Mouse (Mus musculus) E14TG2a.4 (cell line): ENCODE data around the gene Nup155.
A peak's percentile ranks its signal among the peaks of the same experiment; 100 is the strongest.
"Not testable (repeated sequence)": the region's sequence is repeated elsewhere in the genome, so short reads cannot be mapped to it uniquely, and the experiment has no call there.

Experiments used
- H3K27me3 ChIP-seq: 2 replicates; pipeline ENCODE4 v1.6.1; 2014; ENCODE audit warnings: low read length, control low read depth; ENCODE audit not compliant: insufficient read depth
- H3K36me3 ChIP-seq: 2 replicates; pipeline ENCODE4 v1.6.1; 2014; ENCODE audit warnings: low read length, control low read depth; ENCODE audit not compliant: insufficient read depth
- H3K4me1 ChIP-seq: replicated peaks from 2 replicates; pipeline ENCODE4 v1.6.1; 2014; ENCODE audit warnings: low read depth, low read length, control low read depth
- H3K4me3 ChIP-seq: replicated peaks from 2 replicates; pipeline ENCODE4 v1.5.1; 2014; ENCODE audit warnings: mild to moderate bottlenecking, low read length
- H3K9me3 ChIP-seq: 2 replicates; pipeline ENCODE4 v1.6.1; 2014; ENCODE audit warnings: low read length, control low read depth
- CTCF ChIP-seq: conservative IDR thresholded peaks from 2 replicates; pipeline ENCODE4 v1.5.1; 2014; ENCODE audit warnings: low read length
- NANOG ChIP-seq: IDR thresholded peaks from 2 replicates; pipeline ENCODE4 v1.6.1; 2014; ENCODE audit warnings: borderline replicate concordance, low read length, mixed read lengths
- POU5F1 ChIP-seq: IDR thresholded peaks from 2 replicates; pipeline ENCODE4 v1.6.1; 2014; ENCODE audit warnings: low read length, borderline replicate concordance

Nup155 gene

DNA sequence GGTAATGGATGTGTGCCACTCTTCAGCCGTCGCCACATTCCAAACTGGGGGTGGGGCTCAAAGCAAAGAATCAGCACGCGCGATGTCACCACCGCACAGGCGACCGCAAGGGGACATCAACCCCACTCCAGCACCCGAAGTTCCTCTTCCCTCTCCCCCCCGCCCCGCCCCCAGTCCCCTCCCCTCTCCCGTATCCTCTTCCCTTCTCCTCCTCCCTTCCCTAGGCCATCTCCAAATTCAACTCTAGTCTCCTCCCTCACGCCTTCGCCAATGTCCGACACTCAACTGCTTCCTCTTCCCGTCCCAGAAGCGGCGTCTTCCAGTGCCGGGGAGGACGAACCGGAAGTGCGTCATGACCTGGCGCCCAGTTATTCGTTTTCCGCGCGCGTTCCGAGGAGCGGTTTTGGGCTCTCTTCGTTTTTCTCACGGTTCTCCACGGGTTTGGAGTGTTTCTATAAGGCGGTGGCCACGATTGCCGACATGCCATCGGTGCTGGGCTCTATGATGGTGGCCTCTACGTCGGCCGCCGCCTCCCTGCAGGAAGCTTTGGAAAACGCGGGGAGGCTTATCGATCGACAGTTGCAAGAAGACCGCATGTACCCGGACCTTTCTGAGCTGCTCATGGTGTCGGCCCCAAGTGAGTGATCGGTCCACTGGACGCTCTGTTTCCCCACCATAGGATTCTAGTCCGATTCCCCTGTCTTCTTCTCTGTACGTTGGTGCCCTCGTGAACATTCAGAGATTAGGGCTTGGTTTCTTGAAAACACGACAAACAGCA is at the start of gene Nup155:
Nup155 (plus strand) TSS at position 308 of the 778 bp plus-strand sequence.
- Histone ChIP-seq H3K4me1 (peaks cover 49% of the 10 kb centered on the region), H3K9me3 (no peaks in the 10 kb centered on the region), H3K27me3 (no peaks in the 10 kb centered on the region), H3K4me3 (peak within 1 kb of the TSS; percentile 96), H3K36me3 (peaks cover 36% of the 10 kb centered on the region)
- TF ChIP-seq POU5F1: no peak
- TF ChIP-seq CTCF: no peak
- no peak for TF ChIP-seq NANOG

GRCm38 (mm10) chr15:8065221-8065620 is 43.9 kb upstream of the Nup155 start:
- no peak overlapping the region for H3K4me3 ChIP-seq

GRCm38 (mm10) chr15:8073159-8073558 is 35.9 kb upstream of the Nup155 start:
- H3K4me1 ChIP-seq, H3K9me3 ChIP-seq, H3K27me3 ChIP-seq, H3K4me3 ChIP-seq: not testable (repeated sequence)
- peaks cover 73% of the 10 kb centered on the region for H3K36me3 ChIP-seq

More at GRCm38 (mm10) chr15:8065221-8065620, 43.9 kb upstream of the Nup155 start:
- Histone ChIP-seq H3K4me1 (no peaks in the 10 kb centered on the region), H3K27me3 (no peaks in the 10 kb centered on the region), H3K36me3 (peaks cover 59% of the 10 kb centered on the region), H3K9me3 (peaks cover 14% of the 10 kb centered on the region)
- TF ChIP-seq POU5F1 (no peak), CTCF (no peak), NANOG (no peak)

- no peaks in the 10 kb centered on the region for H3K27me3 ChIP-seq
- no peaks in the 10 kb centered on the region for H3K9me3 ChIP-seq
- peaks cover 9% of the 10 kb centered on the region for H3K4me1 ChIP-seq
- TF ChIP-seq NANOG (no peak), CTCF (no peak), POU5F1 (no peak)
- no peak overlapping the region for H3K4me3 ChIP-seq
- peaks cover 50% of the 10 kb centered on the region for H3K36me3 ChIP-seq
These were observed 26.9 kb upstream of the Nup155 start for GRCm38 (mm10) chr15:8082139-8082538.

DNA sequence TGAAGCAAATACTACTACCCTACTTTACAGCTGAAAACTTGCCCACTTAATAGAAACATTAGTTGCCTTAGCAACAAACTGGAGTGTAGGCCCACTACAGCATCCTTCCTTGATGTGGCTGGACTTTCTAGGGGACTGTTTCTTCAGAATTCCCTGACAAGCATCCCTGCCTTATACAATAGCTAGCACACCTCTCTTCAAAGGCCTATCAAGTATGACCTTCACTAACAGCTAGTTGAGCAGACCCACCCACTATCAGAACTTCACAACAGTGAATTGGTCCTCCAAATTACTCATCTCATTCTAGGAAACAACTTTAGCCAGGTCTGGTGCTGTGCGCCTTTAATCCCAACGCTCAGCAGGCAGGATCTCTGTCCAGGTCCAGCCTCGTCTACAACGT is 21.8 kb upstream of the Nup155 start:
- no peaks in the 10 kb centered on the region for H3K9me3 ChIP-seq
- H3K36me3 ChIP-seq: peaks cover 25% of the 10 kb centered on the region
- no peaks in the 10 kb centered on the region for H3K27me3 ChIP-seq
- no peak overlapping the region for H3K4me3 ChIP-seq
- TF ChIP-seq NANOG (peak; percentile 90), CTCF (no peak)
- H3K4me1 ChIP-seq: peaks cover 55% of the 10 kb centered on the region

- Histone ChIP-seq H3K9me3 (no peaks in the 10 kb centered on the region), H3K27me3 (no peaks in the 10 kb centered on the region), H3K4me3 (no peak overlapping the region), H3K4me1 (peaks cover 68% of the 10 kb centered on the region), H3K36me3 (peaks cover 36% of the 10 kb centered on the region)
- TF ChIP-seq NANOG (no peak), CTCF (no peak), POU5F1 (no peak)
These were observed 20.4 kb upstream of the Nup155 start for GRCm38 (mm10) chr15:8088715-8089114.

GRCm38 (mm10) chr15:8090685-8091084 is 18.4 kb upstream of the Nup155 start:
- Histone ChIP-seq H3K27me3 (no peaks in the 10 kb centered on the region), H3K4me1 (peaks cover 70% of the 10 kb centered on the region), H3K36me3 (peaks cover 49% of the 10 kb centered on the region), H3K9me3 (no peaks in the 10 kb centered on the region), H3K4me3 (no peak overlapping the region)
- TF ChIP-seq NANOG (peak; percentile 86), CTCF (no peak)

DNA sequence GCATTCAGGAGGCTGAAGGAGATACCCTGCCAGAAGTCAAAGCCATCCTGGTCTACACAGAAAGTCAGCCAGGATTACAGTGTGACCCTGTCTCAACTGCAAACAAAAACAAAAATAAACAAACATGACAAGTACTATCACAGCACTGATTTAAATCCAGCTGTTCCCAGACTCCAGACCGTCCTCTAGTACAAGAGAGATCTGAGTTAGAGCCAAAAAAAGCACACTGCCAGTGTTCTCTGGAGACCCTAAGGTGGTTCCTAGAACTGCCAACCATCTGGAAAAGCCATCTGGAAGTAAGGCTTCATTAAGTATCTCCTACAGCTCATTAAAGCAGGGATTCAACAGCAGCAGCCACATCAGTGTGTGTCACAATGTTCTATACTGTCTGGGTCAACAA is 16.4 kb upstream of the Nup155 start:
- H3K27me3 ChIP-seq, H3K9me3 ChIP-seq, H3K4me3 ChIP-seq: not testable (repeated sequence)
- Histone ChIP-seq H3K36me3 (peaks cover 65% of the 10 kb centered on the region), H3K4me1 (peaks cover 72% of the 10 kb centered on the region)

DNA sequence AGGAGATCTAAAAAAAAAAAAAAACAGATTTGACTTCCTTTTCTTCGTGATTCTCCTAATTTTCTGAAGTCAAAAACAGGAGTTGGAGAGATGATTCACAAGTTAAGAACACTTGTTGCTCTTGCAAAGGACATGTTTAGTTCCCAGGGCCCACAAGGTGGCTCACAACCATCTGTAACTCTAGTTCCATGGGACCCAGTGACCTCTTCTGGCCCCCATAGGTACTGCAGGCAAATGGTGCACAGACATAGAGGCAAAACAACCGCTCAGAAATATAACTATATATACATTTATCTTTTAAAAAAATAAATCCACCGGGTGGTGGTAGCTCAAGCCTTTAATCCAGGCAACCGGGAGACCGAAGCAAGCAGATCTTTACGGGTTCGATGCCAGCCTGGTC is 11.2 kb upstream of the Nup155 start:
- peaks cover 35% of the 10 kb centered on the region for H3K4me1 ChIP-seq
- H3K36me3 ChIP-seq: peaks cover 43% of the 10 kb centered on the region
- H3K9me3 ChIP-seq: peaks cover 19% of the 10 kb centered on the region
- TF ChIP-seq CTCF (peak; percentile 88), POU5F1 (no peak)
- no peaks in the 10 kb centered on the region for H3K27me3 ChIP-seq
- peak overlapping the region; percentile 98 for H3K4me3 ChIP-seq
